Mouse (Mus musculus) layer of hippocampus, postnatal 25 days (tissue): ENCODE measurements around the gene Cdk10. TPM values are rescaled to one million over a fixed set of nuclear protein-coding genes. Genes with fewer than 3 reads are reported as not detected.
"Not testable (repeated sequence)": the region's sequence is repeated elsewhere in the genome, so short reads cannot be mapped to it uniquely, and the experiment has no call there.

Source experiments
- DNase-seq, 2 experiments: peaks; one replicate each; pipeline ENCODE4 v3.0.0; 2022; ENCODE audit warnings: mixed read lengths in 2 of 2, low spot score in 1 of 2; ENCODE audit errors: extremely low spot score in 1 of 2
- total RNA-seq, 2 experiments: library from RNA; stranded (reverse); gene quantifications; 2 replicates each; pipeline ENCODE4 v1.2.3; 2021

Cdk10 gene
- total RNA-seq, 2 experiments from 2014 or later: 77.3 to 94.0 TPM

GRCm38 (mm10) chr8:123232553-123232952 lies 7.9 kb downstream of the Cdk10 start:
- DNase-seq: peak in 1 of 2 experiments; percentile 12

DNA sequence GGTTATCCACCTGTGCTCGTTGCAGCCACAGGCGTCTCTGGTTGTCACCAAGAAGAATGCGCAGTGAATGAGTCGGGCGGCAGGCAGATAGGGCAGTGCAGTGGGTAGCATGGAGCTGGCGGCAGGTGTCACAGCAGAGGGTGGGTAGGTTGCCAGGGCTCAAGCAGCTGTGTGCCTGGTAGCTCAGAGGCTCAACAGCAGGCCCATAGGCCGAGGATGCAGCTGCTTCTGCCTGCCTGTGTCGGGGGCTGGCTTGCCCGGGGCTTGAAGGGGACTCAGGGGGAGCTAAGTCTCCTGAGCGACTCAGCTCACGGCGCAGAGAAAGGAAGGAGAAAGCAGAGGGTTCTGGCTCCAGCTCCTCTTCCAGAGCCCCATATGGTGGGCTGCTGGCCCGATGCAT lies 8.7 kb downstream of the Cdk10 start:
- DNase-seq: peak in 1 of 2 experiments; percentile 18

GRCm38 (mm10) chr8:123233760-123234159 lies 9.1 kb downstream of the Cdk10 start:
- no peak for DNase-seq

GRCm38 (mm10) chr8:123234918-123235519 lies 10.4 kb downstream of the Cdk10 start:
- DNase-seq: peak; percentile 60 to 65

DNA sequence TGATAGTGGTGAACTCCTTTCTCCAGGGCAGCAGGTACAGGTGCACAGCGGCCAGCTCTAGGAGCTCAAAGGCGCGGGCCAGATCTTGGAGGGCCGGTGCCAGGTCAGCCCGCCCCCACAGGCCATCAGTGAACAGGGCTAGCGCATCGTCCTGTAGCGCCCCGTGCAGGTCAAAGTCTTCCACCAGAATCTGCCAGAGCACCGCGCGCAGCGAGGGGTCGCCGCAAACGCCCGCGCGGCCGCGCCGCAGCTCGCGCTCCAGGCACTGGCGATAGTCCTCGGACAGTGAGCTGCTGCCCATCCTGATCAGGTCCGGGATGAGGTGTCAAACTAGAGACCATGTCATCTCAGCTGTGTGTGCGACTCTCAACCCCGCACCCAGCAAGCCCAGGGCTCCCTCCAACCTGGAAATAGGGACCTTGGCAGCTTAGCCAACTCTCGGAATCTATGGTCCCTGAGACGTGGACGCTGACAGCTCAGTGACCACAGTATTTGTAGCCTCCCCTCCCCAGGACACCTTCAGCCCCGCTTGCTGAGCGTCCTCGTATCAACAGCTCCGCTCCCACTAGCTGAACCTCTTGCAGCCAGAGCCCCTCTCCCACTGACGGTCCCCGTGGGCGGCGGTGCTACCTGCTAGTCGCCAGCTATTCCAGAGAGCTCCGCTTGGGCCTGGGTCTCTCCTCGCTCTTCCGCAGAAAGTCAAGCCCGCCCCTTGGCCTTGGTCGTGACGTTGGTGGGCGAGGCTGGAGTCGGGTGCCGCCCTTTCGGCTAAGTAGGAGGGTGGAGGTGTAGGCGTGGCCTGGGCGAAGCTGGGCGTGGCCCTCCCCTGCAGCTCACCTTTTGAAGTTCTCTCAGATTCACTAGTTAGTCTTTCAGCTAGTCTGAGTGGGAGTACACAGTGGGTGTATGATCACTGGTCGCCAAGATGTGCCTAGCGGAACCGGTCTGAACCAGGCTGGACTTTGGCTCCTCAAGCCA lies 11.2 kb downstream of the Cdk10 start, which contains the start of gene Spata2l:
Gene Spata2l, minus strand, starts transcription at position 714 of the 978 bp plus-strand sequence.
- peak; percentile 67 to 75 for DNase-seq

DNA sequence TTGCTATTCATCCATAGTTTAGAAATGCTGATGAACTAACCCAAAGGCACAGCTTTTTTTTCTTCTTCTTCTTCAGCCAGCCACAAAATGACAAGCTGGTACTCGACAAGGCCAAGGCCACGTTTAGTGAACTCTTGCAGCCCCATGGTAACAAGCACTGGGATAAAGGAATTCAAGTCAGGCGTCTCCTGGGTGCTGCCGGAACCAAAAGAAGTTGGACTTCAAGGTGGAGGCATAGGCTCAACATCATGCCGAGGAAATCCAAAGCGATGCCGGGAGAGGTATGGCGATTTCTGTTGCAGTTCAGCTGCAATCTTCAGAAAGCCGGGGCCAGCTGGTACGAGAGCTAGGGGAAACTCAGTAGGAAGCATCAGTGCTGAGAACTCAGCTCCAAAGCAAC lies 14.8 kb downstream of the Cdk10 start:
- no peak for DNase-seq

GRCm38 (mm10) chr8:123242107-123242923 lies 17.7 kb downstream of the Cdk10 start:
- no peak for DNase-seq

- no peak for DNase-seq
These were observed 18.4 kb downstream of the Cdk10 start for GRCm38 (mm10) chr8:123243053-123243452.

DNA sequence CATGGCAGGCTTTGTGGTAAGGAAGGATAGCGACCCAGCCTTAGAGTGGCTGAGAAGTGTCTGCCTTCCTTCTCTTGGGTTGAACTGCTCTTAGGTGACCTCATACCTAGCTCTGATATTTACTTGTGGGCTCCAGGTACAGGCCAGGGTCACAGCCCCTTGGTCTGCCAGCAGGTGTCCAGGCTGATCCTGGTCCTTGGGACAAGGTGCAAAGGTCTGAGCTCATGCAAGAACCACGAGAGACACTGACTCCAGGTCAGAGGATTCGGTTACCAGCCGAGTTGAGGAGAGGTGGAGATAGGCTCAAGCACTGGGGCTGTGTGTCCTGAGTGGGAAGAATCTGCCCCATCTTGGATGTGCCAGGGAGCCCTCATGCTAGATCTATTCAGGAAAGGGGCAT lies 19.7 kb downstream of the Cdk10 start:
- DNase-seq: no peak

- DNase-seq: no peak
These were observed 20.9 kb downstream of the Cdk10 start for GRCm38 (mm10) chr8:123245543-123245942.

GRCm38 (mm10) chr8:123247748-123248147 lies 23.1 kb downstream of the Cdk10 start:
- no peak for DNase-seq

DNA sequence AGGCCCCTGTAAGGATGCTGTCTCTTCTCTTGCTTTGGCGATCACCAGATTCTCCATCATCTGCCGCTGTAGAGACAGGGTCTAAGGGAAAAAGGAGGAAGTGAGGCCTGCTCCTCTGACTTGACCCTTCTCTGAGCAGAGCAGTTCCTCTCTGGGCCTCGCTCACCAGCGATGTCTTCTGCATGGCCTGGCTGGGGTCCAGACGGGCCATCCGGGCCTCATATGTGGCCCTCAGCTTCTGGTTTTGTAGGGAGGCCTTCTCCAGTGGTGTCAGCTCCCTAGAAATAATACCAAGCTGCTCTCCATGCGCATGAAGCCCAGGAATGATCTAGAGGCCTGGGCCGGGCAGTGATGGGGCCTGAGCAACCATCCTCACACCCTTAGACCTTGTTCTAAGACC lies 24.0 kb downstream of the Cdk10 start:
- no peak for DNase-seq

- no peak for DNase-seq
These were observed 26.3 kb downstream of the Cdk10 start for GRCm38 (mm10) chr8:123250940-123251339.

DNA sequence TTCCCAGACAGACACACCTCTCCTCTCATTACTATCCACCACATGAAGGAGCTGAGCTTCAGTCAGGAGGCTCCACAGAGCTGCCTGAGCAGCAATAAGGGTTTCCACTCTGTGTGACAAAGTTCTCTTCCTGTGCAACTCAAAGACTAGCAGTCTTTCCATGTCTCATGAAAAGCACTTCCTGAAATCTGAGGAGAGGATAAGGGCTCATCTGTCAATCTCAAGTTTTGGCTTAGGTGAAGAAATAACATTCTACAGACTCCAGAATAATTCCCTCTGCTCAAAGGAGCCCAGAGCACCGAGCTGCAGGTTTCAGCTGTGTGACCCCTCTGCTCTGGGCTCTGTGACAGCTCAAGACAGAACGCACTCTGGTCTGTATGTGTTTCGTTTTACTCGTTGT lies 28.3 kb downstream of the Cdk10 start:
- no peak for DNase-seq

GRCm38 (mm10) chr8:123253451-123254098 lies 28.9 kb downstream of the Cdk10 start:
- DNase-seq: no peak

GRCm38 (mm10) chr8:123254099-123254885 lies 29.6 kb downstream of the Cdk10 start, which contains the start of the genes Zfp276 and Vps9d1:
Gene Zfp276 (plus strand): TSS chr8:123254195.
Gene Vps9d1 (minus strand): TSS chr8:123254348.
- peak; percentile 79 for DNase-seq

DNA sequence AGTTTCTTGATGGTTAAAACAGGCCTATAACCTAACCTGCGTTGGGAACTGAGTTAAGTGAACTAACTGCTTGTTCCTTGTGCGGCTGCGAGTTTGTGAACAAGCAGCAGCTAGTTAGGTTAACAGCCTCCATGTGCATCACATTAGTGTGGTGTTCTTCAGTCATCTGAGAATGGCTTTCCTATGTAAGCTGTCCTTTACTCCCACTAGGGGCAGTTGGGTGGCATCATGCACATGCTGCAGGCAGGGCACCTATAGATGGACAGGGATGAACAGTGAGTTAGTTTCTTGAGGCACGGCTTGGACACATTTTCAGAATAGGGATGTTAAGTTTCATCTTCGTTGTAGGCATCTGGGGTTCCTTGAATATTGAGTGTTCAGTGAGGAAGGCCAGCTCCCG lies 30.5 kb downstream of the Cdk10 start:
- DNase-seq: no peak

GRCm38 (mm10) chr8:123257114-123257513 lies 32.5 kb downstream of the Cdk10 start:
- DNase-seq: no peak

DNA sequence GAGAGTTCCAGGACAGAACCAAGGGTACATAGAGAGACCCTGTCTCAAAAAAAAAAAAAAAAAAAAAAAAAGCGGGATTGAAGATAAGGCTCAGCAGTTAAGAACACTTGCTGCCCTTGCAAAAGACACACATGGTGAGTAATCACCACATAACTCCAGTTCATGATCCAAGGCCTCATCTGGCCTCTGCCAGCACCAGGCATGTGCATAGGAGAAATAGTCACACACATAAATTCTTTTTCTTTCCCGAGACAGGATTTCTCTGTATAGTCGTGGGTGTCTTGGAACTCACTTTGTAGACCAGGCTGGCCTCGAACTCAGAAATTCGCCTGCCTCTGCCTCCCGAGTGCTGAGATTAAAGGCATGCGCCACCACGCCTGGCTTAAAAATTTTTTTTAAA lies 33.0 kb downstream of the Cdk10 start:
- not testable (repeated sequence) for DNase-seq
